Mouse (Mus musculus): ENCODE results near the gene Ppp2r3c.
"Not testable (repeated sequence)": the region's sequence is repeated elsewhere in the genome, so short reads cannot be mapped to it uniquely, and the experiment has no call there.

Ppp2r3c gene

GRCm38 (mm10) chr12:55298112-55298511 is 4.7 kb downstream of the Ppp2r3c start:
- no peak for ATAC-seq (ENCODE audit: insufficient number of reproducible peaks, low FRiP score, low TSS enrichment)

GRCm38 (mm10) chr12:55277583-55277982 is 25.2 kb downstream of the Ppp2r3c start:
- ATAC-seq (ENCODE audit: insufficient number of reproducible peaks, low FRiP score, low TSS enrichment), result not testable (repeated sequence)

- no peak for ATAC-seq (ENCODE audit: insufficient number of reproducible peaks, low FRiP score, low TSS enrichment)
These were observed 30.6 kb downstream of the Ppp2r3c start for GRCm38 (mm10) chr12:55272243-55272642.

GRCm38 (mm10) chr12:55263385-55263784 is 39.4 kb downstream of the Ppp2r3c start:
- not testable (repeated sequence) for ATAC-seq (ENCODE audit: insufficient number of reproducible peaks, low FRiP score, low TSS enrichment)

GRCm38 (mm10) chr12:55261950-55262349 is 40.8 kb downstream of the Ppp2r3c start:
- not testable (repeated sequence) for ATAC-seq (ENCODE audit: insufficient number of reproducible peaks, low FRiP score, low TSS enrichment)

- not testable (repeated sequence) for ATAC-seq (ENCODE audit: insufficient number of reproducible peaks, low FRiP score, low TSS enrichment)
These were observed 60.6 kb downstream of the Ppp2r3c start for GRCm38 (mm10) chr12:55242243-55242642.

- not testable (repeated sequence) for ATAC-seq (ENCODE audit: insufficient number of reproducible peaks, low FRiP score, low TSS enrichment)
These were observed 72.3 kb downstream of the Ppp2r3c start for GRCm38 (mm10) chr12:55230520-55230861.

- ATAC-seq (ENCODE audit: insufficient number of reproducible peaks, low FRiP score, low TSS enrichment), result peak; percentile 98
These were observed 72.9 kb downstream of the Ppp2r3c start, which contains the start of gene Srp54c for GRCm38 (mm10) chr12:55229626-55230519. Srp54c (plus strand) TSS chr12:55230168.

All from cerebellum, adult (tissue).